Mouse (Mus musculus) stomach, postnatal 0 days (tissue): ENCODE data around the gene Keg1.

Experiments used
- CTCF ChIP-seq: IDR thresholded peaks from 2 replicates; pipeline ENCODE4 v1.5.1; 2016; ENCODE audit warnings: antibody characterized with exemption, low read depth, mild to moderate bottlenecking, moderate library complexity
- EP300 ChIP-seq: optimal IDR thresholded peaks from 2 replicates; pipeline ENCODE3; 2016; ENCODE audit warnings: antibody characterized with exemption

GRCm38 (mm10) chr19:12684638-12685037 lies 10.9 kb upstream of the Keg1 start:
- no peak for TF ChIP-seq CTCF
- no peak for TF ChIP-seq EP300
